Mouse (Mus musculus) heart, embryonic 14.5 days (tissue): ENCODE data around the gene Zdhhc18. TPM values are rescaled to one million over a fixed set of nuclear protein-coding genes. Genes with fewer than 3 reads are reported as not detected.

ENCODE experiments used
- ATAC-seq: fragments of 200-750 bp; cut with Nextera tagmentation; 2 replicates; pipeline ENCODE4 v1.8.0; 2017; ENCODE audit warnings: low read depth, moderate TSS enrichment; ENCODE audit not compliant: insufficient number of reproducible peaks, insufficient read depth, low FRiP score
- H3K27ac ChIP-seq, 2 experiments: fragments of 200-500 bp in 1 of 2; fragments of 300-500 bp in 1 of 2; sonication (generic) in 1 of 2; replicated peaks in 1 of 2; 2 replicates each; pipeline ENCODE4 v1.5.1; 2012 to 2014; ENCODE audit warnings: low read depth in 2 of 2, low read length in 2 of 2, control low read depth in 1 of 2, mild to moderate bottlenecking in 1 of 2, mixed read lengths in 1 of 2; ENCODE audit not compliant: control insufficient read depth in 1 of 2, insufficient read depth in 1 of 2
- H3K27me3 ChIP-seq: fragments of 300-500 bp; sonication (generic); 2 replicates; pipeline ENCODE4 v1.6.1; 2014; ENCODE audit warnings: mild to moderate bottlenecking, low read length, control low read depth; ENCODE audit not compliant: control insufficient read depth, insufficient read depth
- H3K36me3 ChIP-seq: fragments of 300-500 bp; sonication (generic); 2 replicates; pipeline ENCODE4 v1.6.1; 2014; ENCODE audit warnings: mild to moderate bottlenecking, control low read depth, low read length, mixed read lengths; ENCODE audit not compliant: control insufficient read depth, insufficient read depth
- H3K4me1 ChIP-seq, 2 experiments: fragments of 200-500 bp in 1 of 2; fragments of 300-500 bp in 1 of 2; sonication (generic) in 1 of 2; 2 replicates each; pipeline ENCODE4 v1.6.1; 2012 to 2014; ENCODE audit warnings: low read length in 2 of 2, control low read depth in 1 of 2, mixed read lengths in 1 of 2; ENCODE audit not compliant: control insufficient read depth in 2 of 2, insufficient read depth in 2 of 2
- H3K4me2 ChIP-seq: fragments of 300-500 bp; sonication (generic); 2 replicates; pipeline ENCODE4 v1.6.1; 2014; ENCODE audit warnings: mild to moderate bottlenecking, low read length
- H3K4me3 ChIP-seq, 2 experiments: fragments of 200-500 bp in 1 of 2; fragments of 300-500 bp in 1 of 2; sonication (generic) in 1 of 2; 2 replicates each; pipeline ENCODE4 v1.5.1; 2012 to 2014; ENCODE audit warnings: low read length in 2 of 2, mild to moderate bottlenecking in 2 of 2, control low read depth in 1 of 2, low read depth in 1 of 2, moderate library complexity in 1 of 2; ENCODE audit not compliant: control insufficient read depth in 1 of 2, insufficient read depth in 1 of 2
- H3K9ac ChIP-seq: fragments of 300-500 bp; sonication (generic); 2 replicates; pipeline ENCODE4 v1.6.1; 2014; ENCODE audit warnings: mild to moderate bottlenecking, low read length
- H3K9me3 ChIP-seq: fragments of 300-500 bp; sonication (generic); 2 replicates; pipeline ENCODE4 v1.6.1; 2016; ENCODE audit warnings: low read length, control low read depth; ENCODE audit not compliant: control insufficient read depth
- WGBS: fragments of 180-500 bp; shearing (Covaris S2); extraction: QIAGEN DNeasy Blood & Tissue Kit; methylation state at CpG from one replicate; pipeline ENCODE4 v1.1.7; 2014; 5-methylcytosine and 5-hydroxymethylcytosine counted together
- polyA plus RNA-seq: library from polyadenylated mRNA; unstranded; fragments of >200 nt; fragmentation: Nextera tagmentation; extraction: Ambion mirVana; gene quantifications from 2 replicates; pipeline ENCODE4 v1.2.1, GENCODE M21; 2014

Gene Zdhhc18
- polyA plus RNA-seq = 3.4 and 4.7 TPM in 2 replicates

- Histone ChIP-seq H3K9me3 (0 out of 2 replicates have a peak, but pooled peaks cover 3% of the 10 kb centered on the region), H3K4me2 (peak within 1 kb of the TSS; percentile 55), H3K4me1 (0 out of 4 replicates have a peak, but pooled peaks cover 0 to 4% of the 10 kb centered on the region in 2 experiments), H3K27ac (peak within 1 kb of the TSS; percentile 12 to 68; a peak in 3 of 4 replicates), H3K9ac (peak within 1 kb of the TSS; percentile 22; the same call in 1 of the 2 replicates), H3K36me3 (no peaks in the 10 kb centered on the region), H3K27me3 (no peaks in the 10 kb centered on the region), H3K4me3 (peak within 1 kb of the TSS; percentile 23 to 39; a peak in 3 of 4 replicates)
- 32% methylated on average over 7 of the region's 7 CpGs for WGBS
- ATAC-seq = no peak
These were observed at the start of gene Zdhhc18 for GRCm38 (mm10) chr4:133649989-133650699. TSS of gene Zdhhc18 (minus strand) at chr4:133650154.

- Histone ChIP-seq H3K36me3 (peaks cover 93% of the 10 kb centered on the region), H3K9me3 (no peaks in the 10 kb centered on the region), H3K27ac (no peak overlapping the region; a peak in 1 of 4 replicates), H3K4me3 (no peak overlapping the region), H3K27me3 (no peaks in the 10 kb centered on the region), H3K4me2 (no peak overlapping the region), H3K9ac (no peak overlapping the region), H3K4me1 (peaks cover 6 to 19% of the 10 kb centered on the region in 2 experiments)
- ATAC-seq = no peak
- 82% methylated on average over 3 of the region's 3 CpGs for WGBS
These were observed 45.4 kb upstream of the Zdhhc18 start for GRCm38 (mm10) chr4:133695363-133695762.

- H3K27me3 ChIP-seq = no peaks in the 10 kb centered on the region
- no peak for ATAC-seq
- H3K4me3 ChIP-seq = no peak overlapping the region
- peaks cover 18 to 28% of the 10 kb centered on the region in 2 experiments for H3K4me1 ChIP-seq
- H3K27ac ChIP-seq = peak overlapping the region in 1 of 2 experiments; percentile 10; a peak in 1 of 4 replicates
- H3K4me2 ChIP-seq = no peak overlapping the region
- peaks cover 100% of the 10 kb centered on the region for H3K36me3 ChIP-seq
- WGBS = 19% methylated on average over 5 of the region's 5 CpGs
- no peak overlapping the region for H3K9ac ChIP-seq
- H3K9me3 ChIP-seq = no peaks in the 10 kb centered on the region
These were observed 40.3 kb upstream of the Zdhhc18 start for GRCm38 (mm10) chr4:133690252-133690651.

GRCm38 (mm10) chr4:133688417-133689067, 38.6 kb upstream of the Zdhhc18 start:
- no peak overlapping the region for H3K9ac ChIP-seq
- 26% methylated on average over 7 of the region's 7 CpGs for WGBS
- ATAC-seq = peak; percentile 51; the same call in 1 of the 2 replicates
- peak overlapping the region; percentile 4 to 43; a peak in 3 of 4 replicates for H3K27ac ChIP-seq
- no peak overlapping the region for H3K4me3 ChIP-seq
- H3K4me1 ChIP-seq = peaks cover 18 to 28% of the 10 kb centered on the region in 2 experiments
- peaks cover 100% of the 10 kb centered on the region for H3K36me3 ChIP-seq
- H3K4me2 ChIP-seq = no peak overlapping the region
- H3K9me3 ChIP-seq = no peaks in the 10 kb centered on the region
- H3K27me3 ChIP-seq = no peaks in the 10 kb centered on the region

GRCm38 (mm10) chr4:133687126-133687525, 37.2 kb upstream of the Zdhhc18 start:
- WGBS = 78% methylated on average over 5 of the region's 5 CpGs
- no peak overlapping the region for H3K27ac ChIP-seq
- no peak overlapping the region for H3K4me2 ChIP-seq
- H3K9ac ChIP-seq = no peak overlapping the region
- H3K4me3 ChIP-seq = no peak overlapping the region
- no peak for ATAC-seq
- peaks cover 18 to 31% of the 10 kb centered on the region in 2 experiments for H3K4me1 ChIP-seq
- no peaks in the 10 kb centered on the region for H3K9me3 ChIP-seq
- no peaks in the 10 kb centered on the region for H3K27me3 ChIP-seq
- H3K36me3 ChIP-seq = peaks cover 100% of the 10 kb centered on the region

- H3K9me3 ChIP-seq = no peaks in the 10 kb centered on the region
- no peak overlapping the region for H3K4me2 ChIP-seq
- H3K4me1 ChIP-seq = peaks cover 18 to 37% of the 10 kb centered on the region in 2 experiments
- H3K4me3 ChIP-seq = no peak overlapping the region
- ATAC-seq = no peak
- peaks cover 100% of the 10 kb centered on the region for H3K36me3 ChIP-seq
- H3K27me3 ChIP-seq = no peaks in the 10 kb centered on the region
- no peak overlapping the region for H3K9ac ChIP-seq
- H3K27ac ChIP-seq = no peak overlapping the region
- WGBS = 92% methylated on average over 11 of the region's 11 CpGs
These were observed 36.6 kb upstream of the Zdhhc18 start for GRCm38 (mm10) chr4:133686512-133686911.

GRCm38 (mm10) chr4:133680206-133680786, 30.3 kb upstream of the Zdhhc18 start:
- no peak for ATAC-seq
- H3K4me2 ChIP-seq = no peak overlapping the region
- 87% methylated on average over 14 of the region's 14 CpGs for WGBS
- no peak overlapping the region for H3K4me3 ChIP-seq
- H3K9me3 ChIP-seq = no peaks in the 10 kb centered on the region
- no peak overlapping the region for H3K27ac ChIP-seq
- H3K36me3 ChIP-seq = peaks cover 76% of the 10 kb centered on the region
- H3K4me1 ChIP-seq = peaks cover 8 to 31% of the 10 kb centered on the region in 2 experiments
- H3K9ac ChIP-seq = no peak overlapping the region
- no peaks in the 10 kb centered on the region for H3K27me3 ChIP-seq
